Mouse (Mus musculus) lung, embryonic 15.5 days (tissue): ENCODE measurements around the gene Filip1l. TPM values are rescaled to one million over a fixed set of nuclear protein-coding genes. Genes with fewer than 3 reads are reported as not detected.

ENCODE experiments used
- ATAC-seq: fragments of 200-750 bp; cut with Nextera tagmentation; 2 replicates; pipeline ENCODE4 v1.8.0; 2017; ENCODE audit warnings: moderate number of reproducible peaks, borderline replicate concordance; ENCODE audit not compliant: low FRiP score, low TSS enrichment; ENCODE audit errors: extremely low read depth
- H3K27ac ChIP-seq: fragments of 300-500 bp; sonication (generic); 2 replicates; pipeline ENCODE4 v1.5.1; 2015; ENCODE audit warnings: moderate library complexity, mild to moderate bottlenecking, inconsistent platforms
- H3K27me3 ChIP-seq: fragments of 300-500 bp; sonication (generic); 2 replicates; pipeline ENCODE4 v1.6.1; 2015; ENCODE audit warnings: inconsistent platforms
- H3K36me3 ChIP-seq: fragments of 300-500 bp; sonication (generic); 2 replicates; pipeline ENCODE4 v1.6.1; 2015; ENCODE audit warnings: inconsistent platforms
- H3K4me1 ChIP-seq: fragments of 300-500 bp; sonication (generic); 2 replicates; pipeline ENCODE4 v1.6.1; 2015; ENCODE audit warnings: inconsistent platforms
- H3K4me2 ChIP-seq: fragments of 300-500 bp; sonication (generic); 2 replicates; pipeline ENCODE4 v1.6.1; 2015; ENCODE audit warnings: inconsistent platforms, mild to moderate bottlenecking, moderate library complexity
- H3K4me3 ChIP-seq: fragments of 300-500 bp; sonication (generic); 2 replicates; pipeline ENCODE4 v1.5.1; 2015; ENCODE audit warnings: mild to moderate bottlenecking, inconsistent platforms
- H3K9ac ChIP-seq: fragments of 300-500 bp; sonication (generic); 2 replicates; pipeline ENCODE4 v1.6.1; 2015; ENCODE audit warnings: inconsistent platforms
- H3K9me3 ChIP-seq: fragments of 300-500 bp; sonication (generic); 2 replicates; pipeline ENCODE4 v1.6.1; 2016; ENCODE audit warnings: inconsistent platforms
- WGBS: fragments of 180-500 bp; shearing (Covaris S2); methylation state at CpG from one replicate; pipeline ENCODE4 v1.1.7; 2015; 5-methylcytosine and 5-hydroxymethylcytosine counted together
- polyA plus RNA-seq: library from polyadenylated mRNA; unstranded; fragments of >200 nt; fragmentation: Nextera tagmentation; extraction: Ambion mirVana; gene quantifications from 2 replicates; pipeline ENCODE4 v1.2.1, GENCODE M21; 2015

The Filip1l gene
- polyA plus RNA-seq, 1 experiment from 2014 or later = 28.8 TPM

DNA sequence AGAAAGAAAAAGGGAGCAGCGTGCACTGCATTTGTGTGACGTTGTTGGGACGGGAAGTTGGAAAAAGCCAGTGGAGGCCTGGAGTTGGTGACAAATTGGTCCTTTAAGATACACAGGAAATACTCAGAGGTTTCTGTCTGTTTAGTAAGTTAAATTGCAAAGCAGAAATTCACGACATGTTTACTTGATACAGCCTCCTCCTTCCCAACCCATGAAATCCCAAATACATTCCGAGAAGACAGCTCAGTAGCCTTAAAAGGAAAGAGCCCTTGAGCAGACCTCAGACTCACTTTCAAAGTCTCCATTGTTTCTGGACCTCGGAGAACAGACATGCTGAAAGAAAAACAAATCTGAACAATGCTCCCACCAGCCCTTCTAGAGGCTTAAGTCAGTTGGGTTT lies 48.8 kb downstream of the Filip1l start:
- H3K27ac ChIP-seq = peak overlapping the region; percentile 68
- H3K4me1 ChIP-seq = peaks cover 34% of the 10 kb centered on the region
- H3K4me2 ChIP-seq = no peak overlapping the region
- ATAC-seq = no peak
- H3K4me3 ChIP-seq = no peak overlapping the region
- H3K9ac ChIP-seq = no peak overlapping the region
- H3K27me3 ChIP-seq = no peaks in the 10 kb centered on the region
- no peaks in the 10 kb centered on the region for H3K36me3 ChIP-seq
- H3K9me3 ChIP-seq = no peaks in the 10 kb centered on the region
- WGBS = 14% methylated on average over 6 of the region's 6 CpGs

DNA sequence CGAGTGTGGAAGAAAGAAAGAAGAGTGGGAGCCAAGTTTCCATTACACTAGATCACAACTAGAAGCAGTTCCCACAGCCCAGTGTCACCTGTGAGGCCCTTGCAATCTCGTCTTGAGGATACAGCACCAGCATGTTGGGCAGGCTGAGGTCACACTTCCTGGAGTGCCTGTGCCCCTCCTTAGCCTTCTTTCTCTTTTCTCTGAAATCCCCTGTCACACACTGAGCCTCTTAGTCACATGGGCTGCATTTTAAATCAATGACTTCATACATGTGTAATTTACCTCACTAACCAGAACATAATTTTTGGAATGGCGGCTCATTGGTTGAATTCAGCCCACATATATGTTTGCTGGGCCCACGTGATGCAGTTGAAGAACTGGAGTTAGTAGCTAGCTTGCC lies 50.0 kb downstream of the Filip1l start:
- no peak for ATAC-seq
- Histone ChIP-seq H3K9ac (no peak overlapping the region), H3K4me2 (no peak overlapping the region), H3K36me3 (no peaks in the 10 kb centered on the region), H3K27me3 (no peaks in the 10 kb centered on the region), H3K9me3 (no peaks in the 10 kb centered on the region), H3K4me3 (no peak overlapping the region), H3K27ac (no peak overlapping the region), H3K4me1 (peaks cover 34% of the 10 kb centered on the region)
- 74% methylated on average over 4 of the region's 4 CpGs for WGBS

DNA sequence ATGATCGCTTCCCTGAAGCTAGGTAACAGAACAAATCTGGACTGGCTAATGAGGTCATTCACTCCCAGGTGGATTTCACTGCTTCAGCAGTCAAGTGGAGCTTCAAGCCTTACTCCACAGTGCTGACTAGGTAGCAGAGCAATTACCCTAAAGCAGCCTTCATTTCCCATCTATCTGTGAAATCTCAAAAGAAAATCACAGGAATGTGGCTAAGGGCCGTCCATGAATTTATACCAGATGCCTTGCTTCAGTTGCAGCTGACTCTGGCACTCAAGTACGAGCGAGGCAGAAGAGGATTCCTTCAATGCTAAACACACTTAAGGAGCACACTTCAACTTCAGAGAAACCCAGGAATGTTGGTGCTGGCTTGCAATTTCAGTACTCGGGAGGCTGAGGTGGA lies 50.9 kb downstream of the Filip1l start:
- Histone ChIP-seq H3K27ac (peak overlapping the region; percentile 49; the same call in 1 of the 2 replicates), H3K4me2 (no peak overlapping the region), H3K36me3 (no peaks in the 10 kb centered on the region), H3K4me3 (no peak overlapping the region), H3K9ac (no peak overlapping the region), H3K9me3 (no peaks in the 10 kb centered on the region), H3K4me1 (peaks cover 31% of the 10 kb centered on the region), H3K27me3 (no peaks in the 10 kb centered on the region)
- ATAC-seq = peak; percentile 36; the same call in 1 of the 2 replicates
- 39% methylated on average over 5 of the region's 5 CpGs for WGBS

DNA sequence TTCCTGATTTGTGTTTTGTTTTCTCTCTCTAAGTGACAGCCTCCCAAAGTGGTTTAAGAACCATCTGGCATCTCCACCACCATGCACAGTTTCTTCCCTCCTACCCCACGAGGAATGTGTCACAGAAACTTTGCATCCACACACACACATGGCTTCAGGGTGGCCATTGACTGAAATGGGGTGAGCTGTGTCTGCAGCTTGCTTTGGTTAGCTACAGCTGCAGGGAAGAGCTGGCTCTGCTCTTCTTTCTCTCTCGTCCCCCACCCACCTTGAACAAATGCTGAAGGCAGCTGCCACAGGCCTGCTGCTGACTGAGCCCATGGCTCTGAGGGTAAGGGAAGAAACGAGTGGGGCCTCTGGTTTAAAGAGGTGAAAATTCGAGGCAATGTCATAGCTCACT lies 59.9 kb downstream of the Filip1l start:
- 42% methylated on average over 4 of the region's 4 CpGs for WGBS
- no peak for ATAC-seq
- H3K9me3 ChIP-seq = no peaks in the 10 kb centered on the region
- H3K36me3 ChIP-seq = no peaks in the 10 kb centered on the region
- no peaks in the 10 kb centered on the region; the same call in 1 of the 2 replicates for H3K4me1 ChIP-seq
- no peak overlapping the region for H3K4me2 ChIP-seq
- H3K27me3 ChIP-seq = no peaks in the 10 kb centered on the region
- no peak overlapping the region for H3K27ac ChIP-seq
- no peak overlapping the region for H3K9ac ChIP-seq
- H3K4me3 ChIP-seq = no peak overlapping the region

DNA sequence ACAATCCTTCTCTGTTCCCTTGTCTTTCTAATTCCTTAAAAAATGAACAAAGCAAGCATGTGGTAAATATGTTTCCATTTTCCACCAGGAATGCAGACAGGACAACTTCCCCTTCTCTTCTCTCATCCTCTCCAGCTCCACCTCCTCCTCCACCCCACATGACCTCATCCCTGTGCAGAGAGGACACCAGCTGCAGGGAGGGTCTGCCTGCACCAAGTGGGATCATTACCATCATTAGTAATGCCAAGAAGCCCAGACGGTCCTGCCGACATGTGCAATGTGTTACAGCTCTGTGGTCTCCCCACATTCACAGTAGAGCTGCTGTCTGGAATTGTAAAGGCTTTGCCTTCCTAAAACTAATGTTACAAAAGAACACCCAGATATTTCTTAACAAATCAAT lies 63.2 kb downstream of the Filip1l start:
- WGBS = 43% methylated on average over 2 of the region's 2 CpGs
- Histone ChIP-seq H3K9ac (no peak overlapping the region), H3K4me3 (no peak overlapping the region), H3K27ac (no peak overlapping the region), H3K9me3 (no peaks in the 10 kb centered on the region), H3K36me3 (no peaks in the 10 kb centered on the region), H3K4me2 (no peak overlapping the region), H3K27me3 (no peaks in the 10 kb centered on the region), H3K4me1 (peaks cover 24% of the 10 kb centered on the region)
- ATAC-seq = no peak

DNA sequence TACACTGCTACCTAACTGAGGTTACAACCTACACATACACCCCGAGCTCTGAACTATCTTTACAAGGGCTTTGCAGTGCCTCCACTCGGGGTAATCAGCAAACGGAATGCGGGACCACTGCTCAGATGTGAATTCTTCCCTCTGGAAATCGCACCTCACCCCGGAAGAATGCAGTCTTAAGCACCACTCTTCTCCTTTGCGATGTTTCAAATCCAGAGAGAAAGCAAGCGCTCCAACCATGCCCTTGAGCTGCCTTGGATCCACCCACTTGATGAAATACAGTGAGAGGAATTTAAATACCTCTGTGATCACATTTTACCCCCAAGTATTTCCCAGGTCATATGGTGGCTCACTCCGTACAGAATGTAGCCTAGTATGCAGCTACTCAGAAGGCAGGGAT lies 64.1 kb downstream of the Filip1l start:
- no peak overlapping the region for H3K27ac ChIP-seq
- H3K4me2 ChIP-seq = no peak overlapping the region
- no peak overlapping the region for H3K4me3 ChIP-seq
- no peak for ATAC-seq
- H3K9ac ChIP-seq = no peak overlapping the region
- no peaks in the 10 kb centered on the region for H3K36me3 ChIP-seq
- no peaks in the 10 kb centered on the region for H3K9me3 ChIP-seq
- 63% methylated on average over 9 of the region's 9 CpGs for WGBS
- H3K4me1 ChIP-seq = peaks cover 33% of the 10 kb centered on the region
- no peaks in the 10 kb centered on the region for H3K27me3 ChIP-seq

DNA sequence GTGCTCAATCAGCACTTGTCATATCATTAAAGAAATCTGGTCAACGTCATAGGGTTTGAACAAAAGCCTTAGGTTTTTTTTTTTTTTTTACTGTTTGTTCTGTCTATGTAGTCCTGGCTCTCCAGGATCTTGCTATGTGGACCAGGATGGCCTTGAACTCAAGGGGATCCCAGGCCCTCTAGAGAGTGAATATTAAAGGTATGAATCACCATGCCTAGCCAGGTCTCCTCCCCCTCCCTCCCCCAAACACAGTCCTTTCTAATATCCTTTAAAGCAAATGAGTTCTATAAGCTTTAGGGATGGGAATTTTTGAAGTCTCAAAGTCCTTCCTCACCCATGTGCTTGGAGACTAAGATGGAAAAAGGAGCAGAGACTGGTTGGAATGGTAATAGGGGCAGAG lies 65.1 kb downstream of the Filip1l start:
- H3K9me3 ChIP-seq = no peaks in the 10 kb centered on the region
- no peak overlapping the region for H3K4me2 ChIP-seq
- no peak for ATAC-seq
- H3K27me3 ChIP-seq = no peaks in the 10 kb centered on the region
- H3K4me1 ChIP-seq = peaks cover 42% of the 10 kb centered on the region
- WGBS = 55% methylated on average over 1 of the region's 1 CpGs
- H3K9ac ChIP-seq = no peak overlapping the region
- H3K27ac ChIP-seq = no peak overlapping the region
- no peaks in the 10 kb centered on the region for H3K36me3 ChIP-seq
- H3K4me3 ChIP-seq = no peak overlapping the region

DNA sequence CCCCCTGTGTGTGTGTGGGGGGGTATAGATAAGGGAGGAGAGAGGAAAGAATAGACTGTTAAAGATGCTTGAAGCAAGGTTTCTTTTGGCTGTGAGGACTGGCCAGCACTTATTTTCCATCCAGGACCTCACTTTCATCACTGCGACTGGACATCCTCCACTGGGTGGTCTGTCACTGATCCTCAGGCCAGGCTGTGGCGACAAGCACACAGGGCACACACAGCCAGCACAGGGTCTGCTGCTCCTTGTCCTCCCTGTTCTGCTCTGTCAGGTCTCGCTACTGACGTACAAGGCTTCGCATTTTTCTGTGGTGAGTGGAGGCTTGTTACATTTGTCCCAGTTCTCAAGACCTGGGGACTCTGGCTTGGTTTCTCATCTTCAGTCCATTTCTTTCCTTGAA lies 66.4 kb downstream of the Filip1l start:
- no peak for ATAC-seq
- Histone ChIP-seq H3K4me1 (peaks cover 47% of the 10 kb centered on the region), H3K36me3 (no peaks in the 10 kb centered on the region)

DNA sequence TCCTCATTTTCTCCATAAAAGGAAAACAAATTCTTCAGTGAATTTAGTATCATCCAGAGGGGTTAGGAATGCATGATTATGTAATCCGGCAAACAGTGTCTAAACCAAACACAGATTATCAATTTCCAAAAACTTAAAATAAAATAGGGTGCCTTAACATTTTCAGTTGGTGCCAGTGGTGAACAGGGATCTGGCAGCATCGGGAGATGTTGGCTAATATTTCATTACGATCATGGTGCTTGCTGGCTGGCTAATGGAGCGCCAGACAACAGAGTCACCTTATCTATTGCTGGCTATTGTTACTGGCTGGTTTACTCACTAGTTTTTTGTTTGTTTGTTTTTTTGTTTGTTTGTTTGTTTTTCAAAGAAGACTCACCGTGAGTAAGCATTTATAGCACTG lies 67.0 kb downstream of the Filip1l start:
- H3K36me3 ChIP-seq = no peaks in the 10 kb centered on the region
- H3K4me3 ChIP-seq = no peak overlapping the region
- H3K27me3 ChIP-seq = no peaks in the 10 kb centered on the region
- WGBS = 61% methylated on average over 5 of the region's 5 CpGs
- no peak for ATAC-seq
- H3K4me1 ChIP-seq = peaks cover 47% of the 10 kb centered on the region
- peak overlapping the region; percentile 75 for H3K27ac ChIP-seq
- no peaks in the 10 kb centered on the region for H3K9me3 ChIP-seq
- no peak overlapping the region for H3K9ac ChIP-seq
- no peak overlapping the region for H3K4me2 ChIP-seq

More for the DNA sequence above, 66.4 kb downstream of the Filip1l start:
- no peaks in the 10 kb centered on the region for H3K27me3 ChIP-seq
- WGBS = 41% methylated on average over 5 of the region's 5 CpGs
- no peak overlapping the region for H3K9ac ChIP-seq
- H3K27ac ChIP-seq = peak overlapping the region; percentile 41; the same call in 1 of the 2 replicates
- no peak overlapping the region for H3K4me3 ChIP-seq
- H3K4me2 ChIP-seq = no peak overlapping the region
- no peaks in the 10 kb centered on the region for H3K9me3 ChIP-seq

DNA sequence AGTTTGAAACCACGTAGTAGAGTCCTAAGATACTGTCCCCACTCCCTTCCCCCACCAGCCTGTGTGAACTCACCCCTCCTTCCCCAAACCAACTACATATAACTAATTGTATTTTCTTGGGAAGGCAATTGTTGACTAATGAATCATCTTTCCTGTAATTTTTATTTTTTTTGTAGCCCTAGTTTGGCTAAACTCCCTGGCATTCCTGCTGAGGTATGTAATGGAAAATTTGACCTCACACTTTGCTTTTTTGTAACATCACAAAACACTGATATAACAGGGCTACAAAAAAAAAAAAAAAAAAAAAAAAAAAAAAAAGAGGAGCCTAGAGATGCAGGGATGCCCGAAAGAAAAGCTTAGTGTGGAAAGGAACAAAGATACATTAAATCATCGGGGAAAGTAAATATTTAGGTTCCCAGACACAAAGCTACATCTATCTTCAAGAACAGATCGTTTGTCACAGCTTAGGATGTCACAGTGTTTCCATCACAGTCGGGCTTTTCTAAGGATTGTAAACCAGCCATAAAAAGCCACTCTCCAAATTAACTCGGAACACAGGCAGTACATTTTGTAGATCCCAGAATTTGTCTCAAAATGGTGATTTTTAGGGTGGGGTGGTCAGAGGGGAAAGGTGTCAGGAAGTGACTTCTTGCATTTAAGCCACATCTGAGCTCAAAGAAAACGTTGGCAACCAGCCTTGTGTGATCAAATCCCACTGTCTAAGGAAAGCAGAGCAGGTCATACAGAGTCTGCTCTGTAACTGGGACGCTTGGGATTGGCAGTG lies 68.1 kb downstream of the Filip1l start:
- Histone ChIP-seq H3K27me3 (no peaks in the 10 kb centered on the region), H3K9me3 (no peaks in the 10 kb centered on the region), H3K9ac (no peak overlapping the region), H3K4me3 (no peak overlapping the region), H3K36me3 (no peaks in the 10 kb centered on the region), H3K4me2 (no peak overlapping the region), H3K4me1 (peaks cover 47% of the 10 kb centered on the region), H3K27ac (peak overlapping the region; percentile 75)
- peak; percentile 78 for ATAC-seq
- 13% methylated on average over 8 of the region's 8 CpGs for WGBS

DNA sequence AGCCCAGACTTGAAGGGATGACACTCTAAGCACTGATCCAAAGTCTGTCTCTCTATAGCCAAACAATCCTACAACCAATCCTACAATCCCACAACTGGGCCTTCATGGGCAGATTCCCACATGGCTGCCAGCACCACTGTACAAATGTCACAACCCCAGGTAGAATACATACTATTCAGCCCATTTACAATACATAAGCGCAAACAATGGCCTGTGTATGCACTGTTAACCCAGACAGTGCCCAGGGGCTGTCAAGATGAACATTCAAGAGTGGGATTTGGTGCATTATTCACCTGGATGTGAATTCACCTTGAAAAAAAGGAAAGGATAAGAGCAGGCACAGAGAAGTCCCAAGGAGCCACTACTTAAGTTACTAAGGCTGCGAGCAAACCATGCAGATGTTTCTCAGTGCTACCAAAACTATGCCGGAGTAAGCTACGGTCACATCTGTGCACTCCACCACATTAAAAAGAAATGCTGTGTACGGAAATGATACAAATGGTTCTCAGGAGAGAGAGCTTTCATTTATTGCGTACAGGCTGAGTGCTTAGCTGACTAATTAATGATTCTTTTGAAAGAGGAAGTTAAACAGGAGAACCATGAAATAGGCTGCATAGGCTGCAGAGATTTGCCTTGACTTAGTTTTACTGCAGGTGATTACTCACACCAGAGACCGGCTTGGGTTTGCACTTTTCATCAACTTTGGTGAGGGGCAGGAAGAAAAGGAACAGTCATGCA lies 69.0 kb downstream of the Filip1l start:
- Histone ChIP-seq H3K27me3 (no peaks in the 10 kb centered on the region), H3K4me2 (no peak overlapping the region), H3K36me3 (no peaks in the 10 kb centered on the region), H3K9me3 (no peaks in the 10 kb centered on the region), H3K9ac (no peak overlapping the region), H3K4me3 (no peak overlapping the region), H3K27ac (peak overlapping the region; percentile 72), H3K4me1 (peaks cover 47% of the 10 kb centered on the region)
- no peak for ATAC-seq
- WGBS = 65% methylated on average over 7 of the region's 7 CpGs
